10 mouse cellular contexts compared by ENCODE assay signal in the genomic region with DNA sequence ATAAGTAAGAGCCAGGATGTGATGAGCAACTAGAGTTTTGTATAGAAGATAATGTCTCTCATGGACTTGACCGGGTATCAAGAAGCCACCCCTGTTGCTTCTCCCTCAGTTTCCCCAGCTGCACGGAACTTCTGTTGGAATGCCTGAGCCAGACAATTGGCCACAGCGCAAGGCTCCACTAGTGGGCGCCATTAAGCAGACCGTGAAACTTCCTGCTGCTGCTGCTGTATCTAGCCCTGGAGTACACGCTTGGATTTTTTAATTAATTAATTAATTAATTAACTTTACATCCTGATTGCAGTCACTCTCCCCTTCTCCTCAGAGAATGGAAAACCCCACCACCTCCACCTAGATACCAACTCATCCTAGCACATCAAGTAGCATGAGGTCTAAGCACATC. TPM values are rescaled to one million over a fixed set of nuclear protein-coding genes. Genes with fewer than 3 reads are reported as not detected.
A peak's percentile ranks its signal among the peaks of the same experiment; 100 is the strongest.
DNase-seq lines count a peak whose midpoint lies in the region; ATAC-seq lines count a peak whose summit lies in the region.
"Had no signal": no experiment of that assay in that cellular context is flagged by ENCODE, and none has a peak within 500 bp of the region (broad histone marks: within the 10 kb centered on the region; RNA-seq: fewer than 3 reads in every experiment).

No protein-coding gene starts in this region.

- H3K9ac ChIP-seq in hindbrain, embryonic 14.5 days: no peak overlapping the region
- H3K9ac ChIP-seq: limb, embryonic 13.5 days had no signal

- no peaks in the 10 kb centered on the region for H3K4me1 ChIP-seq in hindbrain, embryonic 14.5 days (replicated peaks; ENCODE audit: control insufficient read depth, insufficient read depth, low read length)

- no peak overlapping the region for H3K4me3 ChIP-seq in hindbrain, embryonic 14.5 days (replicated peaks; ENCODE audit: low read length)
- H3K4me3 ChIP-seq: limb, embryonic 13.5 days had no signal

- H3K9me3 ChIP-seq in hindbrain, embryonic 14.5 days (ENCODE audit: control insufficient read depth, low read length): no peaks in the 10 kb centered on the region
- H3K9me3 ChIP-seq: limb, embryonic 13.5 days had no signal

- 38% methylated on average over 6 of the region's 6 CpGs for WGBS in hindbrain, embryonic 14.5 days

- no peak overlapping the region for H3K27ac ChIP-seq in hindbrain, embryonic 14.5 days
- H3K27ac ChIP-seq: limb, embryonic 13.5 days had no signal

- H3K27me3 ChIP-seq in hindbrain, embryonic 14.5 days (ENCODE audit: control insufficient read depth, insufficient read depth, low read length): no peaks in the 10 kb centered on the region
- H3K27me3 ChIP-seq: limb, embryonic 13.5 days had no signal

- H3K36me3 ChIP-seq in hindbrain, embryonic 14.5 days (replicated peaks; ENCODE audit: control insufficient read depth, insufficient read depth): no peaks in the 10 kb centered on the region
- H3K36me3 ChIP-seq: limb, embryonic 13.5 days had no signal

- peak; percentile 47; the same call in 1 of the 2 replicates for ATAC-seq in megakaryocyte, adult 5-6 weeks (ENCODE audit: poor library complexity, severe bottlenecking)
- ATAC-seq in hindbrain, embryonic 14.5 days (ENCODE audit: low FRiP score): no peak

- DNase-seq in cerebellum, adult 18-20 months: peak; percentile 32 to 33
- DNase-seq in cerebellum, adult 9-11 months: no peak
- DNase-seq in left cerebral cortex, adult 18-20 months (ENCODE audit: low spot score in 2 of 2): peak; percentile 22 to 37
- no peak for DNase-seq in left cerebral cortex, adult 11 months (ENCODE audit: low spot score)
- peak; percentile 36 for DNase-seq in ES-CJ7 (ENCODE audit: low read depth, low spot score)
- DNase-seq in gastrocnemius, postnatal 4 days (ENCODE audit: low spot score in 2 of 2): peak; percentile 30 to 42
- no peak for DNase-seq in hindbrain, embryonic 14.5 days (ENCODE audit: low spot score)

- H3K4me2 ChIP-seq in hindbrain, embryonic 14.5 days (replicated peaks): no peak overlapping the region
- H3K4me2 ChIP-seq: limb, embryonic 13.5 days had no signal

RNA-seq across cellular contexts. Expression of gene Lect2, which starts 14.8 kb away (rescaled TPM):
- total RNA-seq in left cerebral cortex, adult 18-20 months (2021): not detected
- under 1 TPM in 1 of 2 experiments, not detected in 1; 0.44 TPM for total RNA-seq in gastrocnemius, postnatal 4 days (2021)
- not detected in 2 replicates for total RNA-seq in megakaryocyte, adult 5-6 weeks (2015)
- not detected in 2 replicates for total RNA-seq in megakaryocyte, adult 5-6 weeks (2017)
- polyA plus RNA-seq in hindbrain, embryonic 14.5 days (2014; fragmentation: Nextera tagmentation; extraction: Ambion mirVana): not detected in 2 replicates
- total RNA-seq: ES-E14 had no signal
- polyA plus RNA-seq: limb, embryonic 13.5 days had no signal

RNA-seq across cellular contexts. Expression of gene Fbxl21, which starts 40.8 kb away (rescaled TPM):
- 10 to 100 TPM; 10.5 to 10.6 TPM for total RNA-seq in left cerebral cortex, adult 18-20 months (2021)
- total RNA-seq in gastrocnemius, postnatal 4 days (2021): under 1 TPM; 0.67 to 0.74 TPM
- total RNA-seq in megakaryocyte, adult 5-6 weeks (2015): not detected in 2 replicates
- total RNA-seq in megakaryocyte, adult 5-6 weeks (2017): not detected in 2 replicates
- polyA plus RNA-seq in hindbrain, embryonic 14.5 days (2014; fragmentation: Nextera tagmentation; extraction: Ambion mirVana): 3.9 and 4.1 TPM in 2 replicates

RNA-seq across cellular contexts. Expression of gene Tgfbi, which starts 46.2 kb away (rescaled TPM):
- total RNA-seq in left cerebral cortex, adult 18-20 months (2021): 1 to 10 TPM; 3.4 to 4.0 TPM
- total RNA-seq in gastrocnemius, postnatal 4 days (2021): 10 to 100 TPM; 75.9 to 99.2 TPM
- 321 and 326 TPM in 2 replicates for total RNA-seq in megakaryocyte, adult 5-6 weeks (2015)
- 505 and 532 TPM in 2 replicates for total RNA-seq in megakaryocyte, adult 5-6 weeks (2017)
- 5.2 and 7.1 TPM in 2 replicates for polyA plus RNA-seq in hindbrain, embryonic 14.5 days (2014; fragmentation: Nextera tagmentation; extraction: Ambion mirVana)

Comparison
In these comparisons a context has a peak if more than half of its experiments do, and no peak if none do; other contexts are left out.
1. DNase-seq: peak in cerebellum, adult 18-20 months (2 of 2), left cerebral cortex, adult 18-20 months (2 of 2), ES-CJ7 (single experiment) and gastrocnemius, postnatal 4 days (2 of 2); none in cerebellum, adult 9-11 months (single experiment), left cerebral cortex, adult 11 months (single experiment) and hindbrain, embryonic 14.5 days (single experiment).
2. RNA of gene Fbxl21, which starts 40.8 kb away (total RNA-seq): 10.5 to 10.6 TPM in left cerebral cortex, adult 18-20 months; 0.67 to 0.74 TPM in gastrocnemius, postnatal 4 days and not detected in megakaryocyte, adult 5-6 weeks; every median in the first group is over 4 times any median in the second.
3. RNA of gene Tgfbi, which starts 46.2 kb away (total RNA-seq): 321 to 532 TPM in megakaryocyte, adult 5-6 weeks and 75.9 to 99.2 TPM in gastrocnemius, postnatal 4 days; 3.4 to 4.0 TPM in left cerebral cortex, adult 18-20 months; every median in the first group is over 10 times any median in the second.